Mouse (Mus musculus) yolk sac, embryonic 10.5 days (tissue): ENCODE measurements around the gene Ring1.

Experiments
- DNase-seq: peaks from one replicate; pipeline ENCODE4 v3.0.0-alpha.2; 2017; ENCODE audit warnings: low spot score

The Ring1 gene

GRCm38 (mm10) chr17:33994959-33995358, 29.5 kb downstream of the Ring1 start:
- DNase-seq, result no peak

- DNase-seq, result peak; percentile 40
These were observed 32.5 kb downstream of the Ring1 start for GRCm38 (mm10) chr17:33991788-33992664.

- peak; percentile 35 for DNase-seq
These were observed 42.3 kb downstream of the Ring1 start for GRCm38 (mm10) chr17:33982136-33982535.

GRCm38 (mm10) chr17:33981192-33981909, 43.1 kb downstream of the Ring1 start:
- peak; percentile 92 for DNase-seq

- DNase-seq, result no peak
These were observed 44.1 kb downstream of the Ring1 start for GRCm38 (mm10) chr17:33980181-33981035.

GRCm38 (mm10) chr17:33979512-33980050, 44.9 kb downstream of the Ring1 start:
- no peak for DNase-seq

GRCm38 (mm10) chr17:33978631-33979031, 45.8 kb downstream of the Ring1 start:
- peak; percentile 90 for DNase-seq

GRCm38 (mm10) chr17:33977861-33978557, 46.5 kb downstream of the Ring1 start:
- DNase-seq, result no peak

GRCm38 (mm10) chr17:33973572-33973971, 50.9 kb downstream of the Ring1 start:
- no peak for DNase-seq

- DNase-seq, result peak; percentile 55
These were observed 51.8 kb downstream of the Ring1 start for GRCm38 (mm10) chr17:33972691-33973090.
